ENCODE assay signal across 14 mouse cellular contexts in genomic region chr15:83746311-83746710, GRCm38 (mm10). TPM values are rescaled to one million over a fixed set of nuclear protein-coding genes. Genes with fewer than 3 reads are reported as not detected.
A peak's percentile ranks its signal among the peaks of the same experiment; 100 is the strongest.
DNase-seq lines count a peak whose midpoint lies in the region; ATAC-seq and TF ChIP-seq lines count a peak whose summit lies in the region.
"Had no signal": no experiment of that assay in that cellular context is flagged by ENCODE, and none has a peak within 500 bp of the region (broad histone marks: within the 10 kb centered on the region; RNA-seq: fewer than 3 reads in every experiment).

No protein-coding gene starts in this region.

- WGBS in heart, embryonic 15.5 days: 27% methylated on average over 16 of the region's 16 CpGs
- WGBS in embryonic facial prominence, embryonic 14.5 days: 48% methylated on average over 16 of the region's 16 CpGs
- WGBS in midbrain, embryonic 13.5 days: 81% methylated on average over 16 of the region's 16 CpGs

- H3K4me2 ChIP-seq in heart, embryonic 15.5 days: no peak overlapping the region
- H3K4me2 ChIP-seq in embryonic facial prominence, embryonic 14.5 days (ENCODE audit: low read depth, low read length): no peak overlapping the region
- no peak overlapping the region for H3K4me2 ChIP-seq in midbrain, embryonic 13.5 days (replicated peaks)
- H3K4me2 ChIP-seq: forebrain, embryonic 15.5 days; heart, embryonic 12.5 days; midbrain, embryonic 12.5 days had no signal

- no peak overlapping the region for H3K9ac ChIP-seq in heart, embryonic 15.5 days
- no peak overlapping the region for H3K9ac ChIP-seq in embryonic facial prominence, embryonic 14.5 days (ENCODE audit: low read depth, low read length)
- no peak overlapping the region for H3K9ac ChIP-seq in midbrain, embryonic 13.5 days (replicated peaks)
- H3K9ac ChIP-seq: forebrain, embryonic 15.5 days; heart, embryonic 12.5 days; liver, embryonic 14.5 days; midbrain, embryonic 12.5 days had no signal

- H3K4me1 ChIP-seq in heart, embryonic 15.5 days (replicated peaks): peaks cover 7% of the 10 kb centered on the region
- H3K4me1 ChIP-seq in E14TG2a.4 (replicated peaks; ENCODE audit: low read depth, low read length): peaks cover 24% of the 10 kb centered on the region
- peaks cover 13% of the 10 kb centered on the region for H3K4me1 ChIP-seq in embryonic facial prominence, embryonic 14.5 days (ENCODE audit: control insufficient read depth, insufficient read depth, low read length)
- H3K4me1 ChIP-seq in midbrain, embryonic 13.5 days (replicated peaks): peaks cover 3% of the 10 kb centered on the region; the same call in 1 of the 2 replicates

- 0 out of 2 replicates have a peak, but pooled peaks have one; percentile 31 for ATAC-seq in heart, embryonic 15.5 days (replicated peaks; ENCODE audit: insufficient number of reproducible peaks, insufficient read depth, low FRiP score, low read depth)
- peak; percentile 44; the same call in 1 of the 2 replicates for ATAC-seq in embryonic facial prominence, embryonic 14.5 days (ENCODE audit: low read depth)
- no peak for ATAC-seq in midbrain, embryonic 13.5 days
- no peak for ATAC-seq in monocyte, adult 5-6 weeks (replicated peaks; ENCODE audit: insufficient number of reproducible peaks, low FRiP score, low TSS enrichment, poor library complexity, severe bottlenecking)
- ATAC-seq: forebrain, embryonic 15.5 days had no signal

- no peaks in the 10 kb centered on the region for H3K36me3 ChIP-seq in heart, embryonic 15.5 days
- no peaks in the 10 kb centered on the region for H3K36me3 ChIP-seq in E14TG2a.4 (ENCODE audit: insufficient read depth, low read length)
- no peaks in the 10 kb centered on the region for H3K36me3 ChIP-seq in embryonic facial prominence, embryonic 14.5 days (ENCODE audit: control insufficient read depth, insufficient read depth, low read length)
- no peaks in the 10 kb centered on the region for H3K36me3 ChIP-seq in midbrain, embryonic 13.5 days
- H3K36me3 ChIP-seq: forebrain, embryonic 15.5 days; heart, embryonic 12.5 days; midbrain, embryonic 12.5 days had no signal

- H3K9me3 ChIP-seq in heart, embryonic 15.5 days (replicated peaks): no peaks in the 10 kb centered on the region
- no peaks in the 10 kb centered on the region for H3K9me3 ChIP-seq in E14TG2a.4 (ENCODE audit: low read length)
- H3K9me3 ChIP-seq in embryonic facial prominence, embryonic 14.5 days (ENCODE audit: control insufficient read depth, low read length): no peaks in the 10 kb centered on the region
- no peaks in the 10 kb centered on the region for H3K9me3 ChIP-seq in midbrain, embryonic 13.5 days
- H3K9me3 ChIP-seq: forebrain, embryonic 15.5 days; heart, embryonic 12.5 days; midbrain, embryonic 12.5 days had no signal

- H3K27me3 ChIP-seq in heart, embryonic 15.5 days: peaks cover 9% of the 10 kb centered on the region
- peaks cover 25% of the 10 kb centered on the region for H3K27me3 ChIP-seq in E14TG2a.4 (ENCODE audit: insufficient read depth, low read length)
- H3K27me3 ChIP-seq in embryonic facial prominence, embryonic 14.5 days (replicated peaks; ENCODE audit: control insufficient read depth, insufficient read depth, low read length): no peaks in the 10 kb centered on the region
- 0 out of 2 replicates have a peak, but pooled peaks cover 7% of the 10 kb centered on the region for H3K27me3 ChIP-seq in midbrain, embryonic 13.5 days
- H3K27me3 ChIP-seq: forebrain, embryonic 15.5 days had no signal

- H3K27ac ChIP-seq in heart, embryonic 15.5 days: no peak overlapping the region
- peak overlapping the region; percentile 41 for H3K27ac ChIP-seq in embryonic facial prominence, embryonic 14.5 days (replicated peaks; ENCODE audit: low read depth, low read length)
- no peak overlapping the region for H3K27ac ChIP-seq in midbrain, embryonic 13.5 days
- H3K27ac ChIP-seq: forebrain, embryonic 15.5 days; liver, embryonic 14.5 days; midbrain, embryonic 12.5 days had no signal

- no peak for DNase-seq in heart, postnatal 10 days
- peak; percentile 83 for DNase-seq in embryonic facial prominence, embryonic 14.5 days (ENCODE audit: low spot score)
- DNase-seq in left cerebral cortex, postnatal 25 days (ENCODE audit: low spot score in 2 of 2): peak; percentile 76 to 98
- DNase-seq in layer of hippocampus, postnatal 14 days (ENCODE audit: low spot score in 2 of 2): no peak

- no peak overlapping the region for H3K4me3 ChIP-seq in heart, embryonic 15.5 days
- peak overlapping the region; percentile 49 for H3K4me3 ChIP-seq in E14TG2a.4 (replicated peaks; ENCODE audit: low read length)
- H3K4me3 ChIP-seq in embryonic facial prominence, embryonic 14.5 days (ENCODE audit: low read depth, low read length): no peak overlapping the region
- no peak overlapping the region for H3K4me3 ChIP-seq in midbrain, embryonic 13.5 days (replicated peaks)
- H3K4me3 ChIP-seq: forebrain, embryonic 15.5 days; heart, embryonic 12.5 days; midbrain, embryonic 12.5 days had no signal

- intact Hi-C loops in heart, postnatal 10 days (cut with DNase I): no loop called here
- intact Hi-C loops in left cerebral cortex, postnatal 25 days (cut with DNase I): loop anchor here (5.0 kb wide), 1 partner anchor 246 kb away; no protein-coding TSS in a partner anchor

- no peak for TF ChIP-seq CTCF in E14TG2a.4 (conservative IDR thresholded peaks at IDR 0.05; ENCODE audit: low read length)

RNA-seq across cellular contexts. Expression of gene Scube1, which starts 21.5 kb away (rescaled TPM):
- polyA plus RNA-seq in heart, embryonic 15.5 days (2015; fragmentation: Nextera tagmentation; extraction: Ambion mirVana): 4.8 and 7.9 TPM in 2 replicates
- total RNA-seq in heart, postnatal 10 days (2021): 1 to 10 TPM; 4.3 to 5.6 TPM
- polyA plus RNA-seq in embryonic facial prominence, embryonic 14.5 days (2014; fragmentation: Nextera tagmentation; extraction: Ambion mirVana): 12.6 and 17.3 TPM in 2 replicates
- total RNA-seq in left cerebral cortex, postnatal 25 days (2021): 10 to 100 TPM; 82.1 to 84.7 TPM
- 15.5 and 16.7 TPM in 2 replicates for polyA plus RNA-seq in midbrain, embryonic 13.5 days (2015; fragmentation: Nextera tagmentation; extraction: Ambion mirVana)
- total RNA-seq in layer of hippocampus, postnatal 14 days (2021): 10 to 100 TPM; 19.2 to 21.7 TPM
- total RNA-seq in monocyte, adult 5-6 weeks (2017): not detected in 3 replicates
- total RNA-seq: common myeloid progenitor, adult 5-6 weeks had no signal
- polyA plus RNA-seq: C2C12 had no signal

RNA-seq across cellular contexts. Expression of gene Mpped1, which starts 33.0 kb away (rescaled TPM):
- 0.15 and 0.20 TPM in 2 replicates for polyA plus RNA-seq in heart, embryonic 15.5 days (2015; fragmentation: Nextera tagmentation; extraction: Ambion mirVana)
- total RNA-seq in heart, postnatal 10 days (2021): under 1 TPM in 1 of 2 experiments, not detected in 1; 0.14 TPM
- polyA plus RNA-seq in embryonic facial prominence, embryonic 14.5 days (2014; fragmentation: Nextera tagmentation; extraction: Ambion mirVana): 5.2 and 6.9 TPM in 2 replicates
- 100 to 1,000 TPM; 170 to 215 TPM for total RNA-seq in left cerebral cortex, postnatal 25 days (2021)
- 10.0 and 18.2 TPM in 2 replicates for polyA plus RNA-seq in midbrain, embryonic 13.5 days (2015; fragmentation: Nextera tagmentation; extraction: Ambion mirVana)
- total RNA-seq in layer of hippocampus, postnatal 14 days (2021): 100 to 1,000 TPM; 127 to 142 TPM
- not detected in 3 replicates for total RNA-seq in monocyte, adult 5-6 weeks (2017)
- total RNA-seq: common myeloid progenitor, adult 5-6 weeks had no signal
- polyA plus RNA-seq: C2C12 had no signal

Comparison
In these comparisons a context has a peak if more than half of its experiments do, and no peak if none do; other contexts are left out.
1. ATAC-seq: peak in heart, embryonic 15.5 days (single experiment) and embryonic facial prominence, embryonic 14.5 days (single experiment); none in midbrain, embryonic 13.5 days (single experiment) and monocyte, adult 5-6 weeks (single experiment).
2. DNase-seq: peak in embryonic facial prominence, embryonic 14.5 days (single experiment) and left cerebral cortex, postnatal 25 days (2 of 2); none in heart, postnatal 10 days (0 of 2) and layer of hippocampus, postnatal 14 days (0 of 2).
3. RNA of gene Mpped1, which starts 33.0 kb away (total RNA-seq): 170 to 215 TPM in left cerebral cortex, postnatal 25 days and 127 to 142 TPM in layer of hippocampus, postnatal 14 days; 0.14 TPM in heart, postnatal 10 days and not detected in monocyte, adult 5-6 weeks; every median in the first group is over 100 times any median in the second.